Comparison of ENCODE assay signal across 9 mouse cellular contexts in genomic region chr7:128304907-128305306, GRCm38 (mm10). TPM values are rescaled to one million over a fixed set of nuclear protein-coding genes. Genes with fewer than 3 reads are reported as not detected.
DNase-seq lines count a peak whose midpoint lies in the region; ATAC-seq and TF ChIP-seq lines count a peak whose summit lies in the region.
"Had no signal": no experiment of that assay in that cellular context is flagged by ENCODE, and none has a peak within 500 bp of the region (broad histone marks: within the 10 kb centered on the region; RNA-seq: fewer than 3 reads in every experiment).

No protein-coding gene starts in this region.

- TF ChIP-seq CTCF in cortical plate, adult 2 months (IDR thresholded peaks at IDR 0.05; ENCODE audit: extremely low read depth, insufficient read depth, low read length), result peak; percentile 63

- WGBS in forebrain, embryonic 14.5 days, result 5% methylated on average over 5 of the region's 5 CpGs
- 9% methylated on average over 5 of the region's 5 CpGs for WGBS in forebrain, embryonic 11.5 days

- no peak overlapping the region for H3K9ac ChIP-seq in forebrain, embryonic 14.5 days (ENCODE audit: low read length)
- no peak overlapping the region for H3K9ac ChIP-seq in forebrain, embryonic 11.5 days (ENCODE audit: low read length)
- H3K9ac ChIP-seq: heart, embryonic 15.5 days had no signal

- H3K27ac ChIP-seq in forebrain, embryonic 14.5 days (ENCODE audit: low read depth, low read length), result no peak overlapping the region
- no peak overlapping the region for H3K27ac ChIP-seq in forebrain, embryonic 11.5 days (ENCODE audit: low read depth, low read length)
- no peak overlapping the region for H3K27ac ChIP-seq in cortical plate, adult 2 months (ENCODE audit: insufficient read depth, low read length)
- H3K27ac ChIP-seq: heart, embryonic 15.5 days had no signal

- peak; percentile 55 for ATAC-seq in forebrain, embryonic 14.5 days
- no peak for ATAC-seq in forebrain, embryonic 11.5 days (replicated peaks; ENCODE audit: low FRiP score)

- DNase-seq in forebrain, embryonic 14.5 days (ENCODE audit: low spot score), result peak; percentile 84
- no peak for DNase-seq in forebrain, embryonic 11.5 days (ENCODE audit: low spot score)
- DNase-seq in ovary, adult 18-20 months (ENCODE audit: low spot score), result peak; percentile 32
- DNase-seq in ovary, postnatal 10 days (ENCODE audit: low spot score), result no peak
- DNase-seq in kidney, postnatal 25 days, result peak; percentile 58 to 63
- peak; percentile 66 to 68 for DNase-seq in lung, postnatal 4 days
- DNase-seq in urinary bladder, postnatal 25 days (ENCODE audit: low spot score), result no peak

- no peak overlapping the region for H3K4me2 ChIP-seq in forebrain, embryonic 14.5 days (ENCODE audit: low read length)
- no peak overlapping the region for H3K4me2 ChIP-seq in forebrain, embryonic 11.5 days (ENCODE audit: low read depth, low read length, severe bottlenecking)
- H3K4me2 ChIP-seq: heart, embryonic 15.5 days had no signal

- no peak overlapping the region for H3K4me3 ChIP-seq in forebrain, embryonic 14.5 days (ENCODE audit: low read depth, low read length)
- no peak overlapping the region for H3K4me3 ChIP-seq in forebrain, embryonic 11.5 days (ENCODE audit: low read depth, low read length)
- no peak overlapping the region for H3K4me3 ChIP-seq in cortical plate, adult 2 months (ENCODE audit: insufficient read depth, low read length)
- H3K4me3 ChIP-seq: heart, embryonic 15.5 days had no signal

- no peaks in the 10 kb centered on the region for H3K9me3 ChIP-seq in forebrain, embryonic 14.5 days (replicated peaks; ENCODE audit: control insufficient read depth, low read length)
- no peaks in the 10 kb centered on the region for H3K9me3 ChIP-seq in forebrain, embryonic 11.5 days (ENCODE audit: control insufficient read depth, low read length)
- H3K9me3 ChIP-seq: heart, embryonic 15.5 days had no signal

- no peak for TF ChIP-seq POLR2A in cortical plate, adult 2 months (IDR thresholded peaks at IDR 0.05; ENCODE audit: extremely low read depth, insufficient read depth, low read length)

- H3K4me1 ChIP-seq in forebrain, embryonic 14.5 days (ENCODE audit: control insufficient read depth, insufficient read depth, low read length), result no peaks in the 10 kb centered on the region
- H3K4me1 ChIP-seq in forebrain, embryonic 11.5 days (replicated peaks; ENCODE audit: control insufficient read depth, insufficient read depth, low read length), result no peaks in the 10 kb centered on the region
- H3K4me1 ChIP-seq in cortical plate, adult 2 months (ENCODE audit: control insufficient read depth, insufficient read depth, low read length), result no peaks in the 10 kb centered on the region

- H3K36me3 ChIP-seq in forebrain, embryonic 14.5 days (ENCODE audit: control insufficient read depth, insufficient read depth, low read length), result no peaks in the 10 kb centered on the region
- H3K36me3 ChIP-seq in forebrain, embryonic 11.5 days (ENCODE audit: control insufficient read depth, insufficient read depth, low read length), result no peaks in the 10 kb centered on the region
- H3K36me3 ChIP-seq: heart, embryonic 15.5 days had no signal

- no peaks in the 10 kb centered on the region for H3K27me3 ChIP-seq in forebrain, embryonic 14.5 days (replicated peaks; ENCODE audit: control insufficient read depth, insufficient read depth, low read length)
- H3K27me3 ChIP-seq in forebrain, embryonic 11.5 days (ENCODE audit: control insufficient read depth, insufficient read depth, low read length), result no peaks in the 10 kb centered on the region

RNA-seq across cellular contexts. Expression of gene BC017158, which starts 6.9 kb away (rescaled TPM):
- 9.9 and 11.3 TPM in 2 replicates for polyA plus RNA-seq in forebrain, embryonic 14.5 days (2014; fragmentation: Nextera tagmentation; extraction: Ambion mirVana)
- polyA plus RNA-seq in forebrain, embryonic 11.5 days (2014; fragmentation: Nextera tagmentation; extraction: Ambion mirVana), result 23.8 and 24.9 TPM in 2 replicates
- 30.9 and 31.8 TPM in 2 replicates for polyA plus RNA-seq in cortical plate, adult 2 months (2012; rRNA removed)

RNA-seq across cellular contexts. Expression of gene Slc5a2, which starts 39.5 kb away (rescaled TPM):
- not detected in 2 replicates for polyA plus RNA-seq in forebrain, embryonic 14.5 days (2014; fragmentation: Nextera tagmentation; extraction: Ambion mirVana)
- polyA plus RNA-seq in forebrain, embryonic 11.5 days (2014; fragmentation: Nextera tagmentation; extraction: Ambion mirVana), result 0.35 TPM in 1 of 2 replicates, not detected in the other
- not detected in 2 replicates for polyA plus RNA-seq in cortical plate, adult 2 months (2012; rRNA removed)
- polyA plus RNA-seq: heart, embryonic 15.5 days had no signal

RNA-seq across cellular contexts. Expression of gene Tgfb1i1, which starts 58.3 kb away (rescaled TPM):
- polyA plus RNA-seq in forebrain, embryonic 14.5 days (2014; fragmentation: Nextera tagmentation; extraction: Ambion mirVana), result 12.4 and 17.6 TPM in 2 replicates
- polyA plus RNA-seq in forebrain, embryonic 11.5 days (2014; fragmentation: Nextera tagmentation; extraction: Ambion mirVana), result 34.1 and 35.5 TPM in 2 replicates
- polyA plus RNA-seq in cortical plate, adult 2 months (2012; rRNA removed), result 16.4 and 17.6 TPM in 2 replicates

Comparison
In these comparisons a context has a peak if more than half of its experiments do, and no peak if none do; other contexts are left out.
1. DNase-seq: peak in forebrain, embryonic 14.5 days (single experiment), ovary, adult 18-20 months (single experiment), kidney, postnatal 25 days (2 of 2) and lung, postnatal 4 days (2 of 2); none in forebrain, embryonic 11.5 days (single experiment), ovary, postnatal 10 days (single experiment) and urinary bladder, postnatal 25 days (single experiment).